Comparison of ENCODE assay signal across 8 mouse cellular contexts in the genomic region with DNA sequence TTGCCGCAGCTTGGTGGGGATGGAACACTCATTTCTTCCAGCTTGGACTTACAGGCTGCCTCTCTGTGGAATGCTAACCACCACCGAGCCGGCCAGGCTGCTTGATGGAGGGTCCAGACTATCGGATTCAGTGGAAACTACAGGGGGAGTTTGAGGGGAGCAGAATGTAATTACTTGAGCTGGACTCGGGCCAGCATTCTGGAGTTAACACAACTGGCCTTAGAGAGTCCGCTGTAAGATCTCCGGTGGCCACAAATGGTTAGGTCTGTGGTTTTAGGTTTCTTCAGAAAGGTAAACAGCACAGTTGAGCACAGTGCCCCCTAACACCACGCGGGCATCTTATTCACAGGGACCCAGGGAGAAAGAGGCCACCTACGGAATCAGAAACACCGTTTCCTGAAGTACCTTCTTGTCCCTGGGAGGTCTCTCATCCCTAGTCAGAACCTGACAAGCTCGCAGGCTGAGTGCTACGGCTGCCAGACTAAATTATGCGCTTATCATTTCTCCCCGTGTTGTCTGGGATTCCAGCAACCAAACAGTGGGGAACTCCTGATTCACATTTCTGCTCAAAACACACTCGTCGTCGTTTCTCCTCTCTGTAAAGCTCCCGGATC. TPM values are rescaled to one million over a fixed set of nuclear protein-coding genes. Genes with fewer than 3 reads are reported as not detected.
DNase-seq lines count a peak whose midpoint lies in the region; ATAC-seq lines count a peak whose summit lies in the region.

No protein-coding gene starts in this region.

- DNase-seq in right cerebral cortex, postnatal 10 days (ENCODE audit: low spot score in 2 of 2) = peak; percentile 24 to 25
- DNase-seq in right cerebral cortex, adult 18-20 months = no peak
- no peak for DNase-seq in urinary bladder, adult 2 months (ENCODE audit: low spot score)
- no peak for DNase-seq in cerebellum, adult 9-11 months
- DNase-seq in left cerebral cortex, adult 18-20 months (ENCODE audit: low spot score in 2 of 2) = no peak

- peak; percentile 57; the same call in 1 of the 2 replicates for ATAC-seq in forebrain, embryonic 15.5 days (replicated peaks)
- no peak for ATAC-seq in liver, embryonic 12.5 days
- ATAC-seq in stomach, embryonic 15.5 days (ENCODE audit: insufficient read depth, low FRiP score, low read depth) = no peak

- peaks cover 16% of the 10 kb centered on the region for H3K4me1 ChIP-seq in forebrain, embryonic 15.5 days
- H3K4me1 ChIP-seq in liver, embryonic 12.5 days = peaks cover 16% of the 10 kb centered on the region; the same call in 1 of the 2 replicates
- 0 out of 2 replicates have a peak, but pooled peaks cover 4% of the 10 kb centered on the region for H3K4me1 ChIP-seq in stomach, embryonic 15.5 days

- H3K27me3 ChIP-seq in forebrain, embryonic 15.5 days = no peaks in the 10 kb centered on the region
- 0 out of 2 replicates have a peak, but pooled peaks cover 5% of the 10 kb centered on the region for H3K27me3 ChIP-seq in liver, embryonic 12.5 days (replicated peaks)
- no peaks in the 10 kb centered on the region for H3K27me3 ChIP-seq in stomach, embryonic 15.5 days (replicated peaks)

- H3K9ac ChIP-seq in forebrain, embryonic 15.5 days (replicated peaks) = peak overlapping the region; percentile 32
- H3K9ac ChIP-seq in liver, embryonic 12.5 days = no peak overlapping the region
- no peak overlapping the region; the same call in 1 of the 2 replicates for H3K9ac ChIP-seq in stomach, embryonic 15.5 days

- H3K27ac ChIP-seq in forebrain, embryonic 15.5 days (replicated peaks) = no peak overlapping the region
- H3K27ac ChIP-seq in liver, embryonic 12.5 days = no peak overlapping the region
- H3K27ac ChIP-seq in stomach, embryonic 15.5 days = no peak overlapping the region

- H3K9me3 ChIP-seq in forebrain, embryonic 15.5 days = no peaks in the 10 kb centered on the region
- no peaks in the 10 kb centered on the region for H3K9me3 ChIP-seq in liver, embryonic 12.5 days (replicated peaks)
- no peaks in the 10 kb centered on the region for H3K9me3 ChIP-seq in stomach, embryonic 15.5 days

- H3K4me3 ChIP-seq in forebrain, embryonic 15.5 days = peak overlapping the region; percentile 35
- H3K4me3 ChIP-seq in liver, embryonic 12.5 days = peak overlapping the region; percentile 12; the same call in 1 of the 2 replicates
- H3K4me3 ChIP-seq in stomach, embryonic 15.5 days (replicated peaks) = peak overlapping the region; percentile 23; the same call in 1 of the 2 replicates

- peak overlapping the region; percentile 58 for H3K4me2 ChIP-seq in forebrain, embryonic 15.5 days (replicated peaks)
- H3K4me2 ChIP-seq in liver, embryonic 12.5 days = peak overlapping the region; percentile 51
- H3K4me2 ChIP-seq in stomach, embryonic 15.5 days = peak overlapping the region; percentile 56

- WGBS in forebrain, embryonic 15.5 days = 7% methylated on average over 19 of the region's 19 CpGs
- 26% methylated on average over 19 of the region's 19 CpGs for WGBS in liver, embryonic 12.5 days (ENCODE audit: insufficient replicate concordance)
- 9% methylated on average over 19 of the region's 19 CpGs for WGBS in stomach, embryonic 15.5 days

- H3K36me3 ChIP-seq in forebrain, embryonic 15.5 days = no peaks in the 10 kb centered on the region
- no peaks in the 10 kb centered on the region for H3K36me3 ChIP-seq in liver, embryonic 12.5 days
- H3K36me3 ChIP-seq in stomach, embryonic 15.5 days = no peaks in the 10 kb centered on the region

RNA-seq across cellular contexts. Expression of gene Llph, which starts 45.5 kb away (rescaled TPM):
- 41.9 and 44.6 TPM in 2 replicates for polyA plus RNA-seq in forebrain, embryonic 15.5 days (2015; fragmentation: Nextera tagmentation; extraction: Ambion mirVana)
- polyA plus RNA-seq in liver, embryonic 12.5 days (2016; fragmentation: Nextera tagmentation; extraction: Ambion mirVana) = 55.2 and 55.5 TPM in 2 replicates
- 52.5 and 53.8 TPM in 2 replicates for polyA plus RNA-seq in stomach, embryonic 15.5 days (2015; fragmentation: Nextera tagmentation; extraction: Ambion mirVana)
- polyA plus RNA-seq in urinary bladder, adult 2 months (2012; rRNA removed) = 56.9 and 59.8 TPM in 2 replicates
- 10 to 100 TPM; 20.0 to 22.2 TPM for total RNA-seq in left cerebral cortex, adult 18-20 months (2021)

Comparison
In these comparisons a context has a peak if more than half of its experiments do, and no peak if none do; other contexts are left out.
1. DNase-seq: peak in right cerebral cortex, postnatal 10 days (2 of 2); none in right cerebral cortex, adult 18-20 months (single experiment), urinary bladder, adult 2 months (single experiment), cerebellum, adult 9-11 months (single experiment) and left cerebral cortex, adult 18-20 months (0 of 2).
2. Peak in every context shown above with its lines, with median percentiles within 50 percentile points of each other: H3K4me2 ChIP-seq and H3K4me3 ChIP-seq.